8 mouse cellular contexts compared by ENCODE assay signal in the genomic region with DNA sequence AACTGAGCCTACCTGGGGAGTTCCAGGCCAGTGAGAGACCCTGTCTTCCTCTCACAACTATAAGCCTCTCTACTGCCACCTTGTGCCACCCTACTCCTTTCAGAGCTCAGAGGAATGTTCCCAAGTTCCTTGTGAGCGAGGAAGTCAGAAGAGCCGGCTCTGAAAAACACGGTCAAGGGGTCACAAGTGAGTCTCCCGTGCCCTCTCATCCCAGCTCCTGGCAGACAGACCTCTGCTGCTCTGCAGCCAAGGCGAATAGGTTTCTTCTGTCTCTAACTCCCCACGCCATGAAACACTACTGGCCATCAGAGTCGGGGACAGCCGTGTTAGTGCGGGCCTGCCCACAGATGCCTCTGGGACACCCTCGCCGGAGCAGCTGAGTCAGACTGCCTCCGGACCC. TPM values are rescaled to one million over a fixed set of nuclear protein-coding genes. Genes with fewer than 3 reads are reported as not detected.
DNase-seq lines count a peak whose midpoint lies in the region; ATAC-seq and TF ChIP-seq lines count a peak whose summit lies in the region.

No protein-coding gene starts in this region.

- H3K4me3 ChIP-seq in heart, adult 2 months: no peak overlapping the region
- H3K4me3 ChIP-seq in ES-Bruce4 (ENCODE audit: low read depth, low read length) (peak overlapping the region; percentile 28), myocyte (no peak overlapping the region)
- H3K4me3 ChIP-seq in heart, embryonic 11.5 days (ENCODE audit: low read depth, low read length): no peak overlapping the region

- no peaks in the 10 kb centered on the region for H3K79me2 ChIP-seq in heart, adult 2 months (replicated peaks; ENCODE audit: control insufficient read depth, insufficient read depth, low read length)
- H3K79me2 ChIP-seq in myocyte (ENCODE audit: control insufficient read depth, insufficient read depth): no peaks in the 10 kb centered on the region

- intact Hi-C loops in heart, adult 2 months (cut with DNase I): no loop called here
- intact Hi-C loops in heart, postnatal 25 days (cut with DNase I): no loop called here

- no peaks in the 10 kb centered on the region for H3K36me3 ChIP-seq in heart, adult 2 months (ENCODE audit: control insufficient read depth, insufficient read depth, low read length)
- H3K36me3 ChIP-seq in ES-Bruce4 (ENCODE audit: control insufficient read depth, insufficient read depth, low read length, poor library complexity, severe bottlenecking) (no peaks in the 10 kb centered on the region), myocyte (ENCODE audit: control insufficient read depth, insufficient read depth) (no peaks in the 10 kb centered on the region)
- no peaks in the 10 kb centered on the region for H3K36me3 ChIP-seq in heart, embryonic 11.5 days (ENCODE audit: control insufficient read depth, insufficient read depth, low read length)

- 44% methylated on average over 12 of the region's 12 CpGs for WGBS in heart, adult 2 months
- WGBS in heart, embryonic 11.5 days (ENCODE audit: insufficient replicate concordance): 47% methylated on average over 12 of the region's 12 CpGs

- no peak for TF ChIP-seq EP300 in heart, adult 2 months (IDR thresholded peaks at IDR 0.05; ENCODE audit: insufficient read depth, low read depth, low read length)
- TF ChIP-seq EP300 in ES-Bruce4 (IDR thresholded peaks at IDR 0.05; ENCODE audit: insufficient read depth, low read depth, low read length): no peak

- H3K27me3 ChIP-seq in heart, adult 2 months (ENCODE audit: control insufficient read depth, insufficient read depth, low read length): no peaks in the 10 kb centered on the region
- H3K27me3 ChIP-seq in ES-Bruce4 (ENCODE audit: control insufficient read depth, insufficient read depth, low read length, poor library complexity, severe bottlenecking): no peaks in the 10 kb centered on the region
- no peaks in the 10 kb centered on the region for H3K27me3 ChIP-seq in heart, embryonic 11.5 days (ENCODE audit: control insufficient read depth, insufficient read depth, low read length)
- H3K27me3 ChIP-seq in myocyte (ENCODE audit: control insufficient read depth, insufficient read depth, insufficient read length): no peaks in the 10 kb centered on the region

- H3K27ac ChIP-seq in heart, adult 2 months: no peak overlapping the region
- no peak overlapping the region for H3K27ac ChIP-seq in ES-Bruce4 (ENCODE audit: insufficient read depth, low read length)
- no peak overlapping the region for H3K27ac ChIP-seq in heart, embryonic 11.5 days (ENCODE audit: low read depth, low read length)

- no peak overlapping the region for H3K9ac ChIP-seq in heart, adult 2 months (ENCODE audit: low read depth, low read length)
- peak overlapping the region; percentile 24 for H3K9ac ChIP-seq in ES-Bruce4 (ENCODE audit: low read depth, poor library complexity, severe bottlenecking)
- no peak overlapping the region for H3K9ac ChIP-seq in heart, embryonic 11.5 days (ENCODE audit: low read depth, low read length)

- H3K9me3 ChIP-seq in ES-Bruce4 (replicated peaks; ENCODE audit: control insufficient read depth, insufficient read depth, low read length, poor library complexity, severe bottlenecking): no peaks in the 10 kb centered on the region
- no peaks in the 10 kb centered on the region for H3K9me3 ChIP-seq in heart, embryonic 11.5 days (replicated peaks; ENCODE audit: control insufficient read depth, low read length)

- no peak for TF ChIP-seq POLR2A in heart, adult 2 months (IDR thresholded peaks at IDR 0.05; ENCODE audit: insufficient read depth, low read depth, low read length)
- TF ChIP-seq POLR2A in ES-Bruce4 (IDR thresholded peaks at IDR 0.05; ENCODE audit: insufficient read depth, low read length): no peak
- TF ChIP-seq POLR2A in myocyte (IDR thresholded peaks at IDR 0.05; ENCODE audit: insufficient read length, low read depth): no peak

- DNase-seq in heart, adult 2 months: peak in 1 of 2 experiments; percentile 29
- no peak for DNase-seq in heart, postnatal 25 days (ENCODE audit: low spot score)
- DNase-seq in cerebellum, postnatal 10 days: peak; percentile 88
- peak; percentile 81 for DNase-seq in kidney, postnatal 10 days
- DNase-seq in frontal cortex, postnatal 14 days (ENCODE audit: low spot score in 2 of 2): no peak

- no peak for ATAC-seq in heart, embryonic 11.5 days (replicated peaks; ENCODE audit: insufficient number of reproducible peaks, low FRiP score, low TSS enrichment)

- H3K4me1 ChIP-seq in heart, adult 2 months (ENCODE audit: control insufficient read depth, insufficient read depth, low read length): no peaks in the 10 kb centered on the region
- H3K4me1 ChIP-seq in ES-Bruce4 (ENCODE audit: control insufficient read depth, insufficient read depth, low read length): peaks cover 3% of the 10 kb centered on the region
- peaks cover 9% of the 10 kb centered on the region for H3K4me1 ChIP-seq in heart, embryonic 11.5 days (ENCODE audit: control insufficient read depth, insufficient read depth, low read length)

- TF ChIP-seq CTCF in heart, adult 2 months (IDR thresholded peaks at IDR 0.05): peak; percentile 55
- peak; percentile 42 for TF ChIP-seq CTCF in ES-Bruce4 (IDR thresholded peaks at IDR 0.05; ENCODE audit: low read depth, low read length)

- H3ac ChIP-seq in myocyte (ENCODE audit: control insufficient read depth, insufficient read length): no peak overlapping the region

- peak overlapping the region; percentile 32; the same call in 1 of the 2 replicates for H3K4me2 ChIP-seq in heart, embryonic 11.5 days
- peak overlapping the region; percentile 69 for H3K4me2 ChIP-seq in myocyte (ENCODE audit: low read depth)

TF ChIP-seq in myocyte, 11 proteins besides CTCF, POLR2A, EP300 and RAD21:
- TF ChIP-seq MYOD1 (IDR thresholded peaks at IDR 0.05; ENCODE audit: control insufficient read depth in 1 of 3, insufficient read length in 2 of 3, low read depth in 2 of 3) (peak in 1 of 3 experiments; percentile 8), REST (IDR thresholded peaks at IDR 0.05; ENCODE audit: insufficient read depth, insufficient read length) (no peak)

RNA-seq across cellular contexts. Expression of a gene that starts 40.9 kb away (rescaled TPM):
- 1 to 10 TPM; 6.3 to 7.5 TPM for total RNA-seq in heart, adult 2 months (2021)
- 15.9 and 32.9 TPM in 2 replicates for polyA plus RNA-seq in heart, adult 2 months (2012; rRNA removed)
- 1 to 10 TPM; 7.5 TPM for total RNA-seq in heart, postnatal 25 days (2021)
- polyA plus RNA-seq in ES-Bruce4 (2011; ENCODE audit: insufficient read depth, insufficient read length, low read depth, missing spikeins) (126 and 130 TPM in 2 replicates), myocyte (2012; fragmentation: generic; extraction: Trizol) (24.3 TPM)
- polyA plus RNA-seq in heart, embryonic 11.5 days (2014; fragmentation: Nextera tagmentation; extraction: Ambion mirVana): 29.3 and 30.9 TPM in 2 replicates

RNA-seq across cellular contexts. Expression of a gene that starts 41.0 kb away (rescaled TPM):
- not detected for total RNA-seq in heart, adult 2 months (2021)
- 0.16 TPM in 1 of 2 replicates, not detected in the other for polyA plus RNA-seq in heart, adult 2 months (2012; rRNA removed)
- under 1 TPM in 1 of 2 experiments, not detected in 1; 0.25 TPM for total RNA-seq in heart, postnatal 25 days (2021)
- polyA plus RNA-seq in ES-Bruce4 (2011; ENCODE audit: insufficient read depth, insufficient read length, low read depth, missing spikeins) (not detected in 2 replicates), myocyte (2012; fragmentation: generic; extraction: Trizol) (0.05 TPM)
- polyA plus RNA-seq in heart, embryonic 11.5 days (2014; fragmentation: Nextera tagmentation; extraction: Ambion mirVana): 0.62 TPM in 1 of 2 replicates, not detected in the other

Comparison
In these comparisons a context has a peak if more than half of its experiments do, and no peak if none do; other contexts are left out.
1. DNase-seq: peak in cerebellum, postnatal 10 days (2 of 2) and kidney, postnatal 10 days (single experiment); none in heart, postnatal 25 days (single experiment) and frontal cortex, postnatal 14 days (0 of 2).